Mouse (Mus musculus): ENCODE results near the gene Col8a2. TPM values are rescaled to one million over a fixed set of nuclear protein-coding genes. Genes with fewer than 3 reads are reported as not detected.

Col8a2 gene
- polyA plus RNA-seq, 1 experiment from 2014 or later: 2.0 TPM

- Histone ChIP-seq H3K4me3 (ENCODE audit: low read depth, low read length) (no peak overlapping the region), H3K9me3 (replicated peaks; ENCODE audit: control insufficient read depth, low read length) (no peaks in the 10 kb centered on the region), H3K27me3 (ENCODE audit: control insufficient read depth, insufficient read depth, low read length) (peaks cover 45% of the 10 kb centered on the region)
Observed at GRCm38 (mm10) chr4:126303877-126304276, 17.3 kb downstream of the Col8a2 start.

DNA sequence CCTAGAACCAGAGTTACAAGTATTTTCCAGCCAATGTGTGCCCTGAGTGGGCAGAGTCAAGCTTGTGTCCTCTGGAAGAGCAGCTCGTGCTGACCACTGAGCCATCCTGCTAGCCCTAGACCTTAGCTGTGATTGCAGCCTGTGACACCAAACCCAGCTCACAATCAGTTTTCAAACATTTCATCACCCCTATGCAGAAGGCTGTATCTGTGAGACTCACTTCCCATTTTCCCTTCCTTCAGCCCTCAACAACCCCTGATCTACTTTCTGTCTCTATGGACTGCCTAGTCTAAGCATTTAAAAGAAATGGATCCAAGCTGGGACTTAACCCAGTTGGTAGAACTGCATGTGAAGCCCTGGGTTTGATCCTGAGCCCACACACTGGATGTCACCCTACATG, 18.8 kb downstream of the Col8a2 start:
- peaks cover 32% of the 10 kb centered on the region for H3K27me3 ChIP-seq (ENCODE audit: control insufficient read depth, insufficient read depth, low read length)
- H3K4me2 ChIP-seq: no peak overlapping the region
- no peaks in the 10 kb centered on the region; the same call in 1 of the 2 replicates for H3K36me3 ChIP-seq (ENCODE audit: control insufficient read depth, insufficient read depth, low read length)
- no peak overlapping the region for H3K4me3 ChIP-seq (ENCODE audit: low read depth, low read length)
- peaks cover 14% of the 10 kb centered on the region for H3K4me1 ChIP-seq (ENCODE audit: control insufficient read depth, insufficient read depth, low read length)
- ATAC-seq (replicated peaks; ENCODE audit: insufficient number of reproducible peaks, low FRiP score, low TSS enrichment): no peak
- WGBS (ENCODE audit: insufficient replicate concordance): 87% methylated on average over 1 of the region's 1 CpGs
- no peaks in the 10 kb centered on the region for H3K9me3 ChIP-seq (replicated peaks; ENCODE audit: control insufficient read depth, low read length)
- no peak overlapping the region for H3K27ac ChIP-seq (ENCODE audit: low read depth, low read length)
- no peak overlapping the region for H3K9ac ChIP-seq (ENCODE audit: low read depth, low read length)

More at GRCm38 (mm10) chr4:126303877-126304276, 17.3 kb downstream of the Col8a2 start:
- 59% methylated on average over 4 of the region's 4 CpGs for WGBS (ENCODE audit: insufficient replicate concordance)
- ATAC-seq (replicated peaks; ENCODE audit: insufficient number of reproducible peaks, low FRiP score, low TSS enrichment): no peak
- Histone ChIP-seq H3K4me2 (no peak overlapping the region), H3K36me3 (ENCODE audit: control insufficient read depth, insufficient read depth, low read length) (no peaks in the 10 kb centered on the region; the same call in 1 of the 2 replicates), H3K4me1 (ENCODE audit: control insufficient read depth, insufficient read depth, low read length) (peaks cover 10% of the 10 kb centered on the region), H3K9ac (ENCODE audit: low read depth, low read length) (no peak overlapping the region), H3K27ac (ENCODE audit: low read depth, low read length) (no peak overlapping the region)

GRCm38 (mm10) chr4:126306058-126306457, 19.5 kb downstream of the Col8a2 start:
- no peak overlapping the region for H3K9ac ChIP-seq (ENCODE audit: low read depth, low read length)
- peaks cover 9% of the 10 kb centered on the region for H3K4me1 ChIP-seq (ENCODE audit: control insufficient read depth, insufficient read depth, low read length)
- peaks cover 26% of the 10 kb centered on the region for H3K27me3 ChIP-seq (ENCODE audit: control insufficient read depth, insufficient read depth, low read length)
- no peak overlapping the region for H3K27ac ChIP-seq (ENCODE audit: low read depth, low read length)
- WGBS (ENCODE audit: insufficient replicate concordance): 88% methylated on average over 6 of the region's 6 CpGs
- H3K36me3 ChIP-seq (ENCODE audit: control insufficient read depth, insufficient read depth, low read length): no peaks in the 10 kb centered on the region; the same call in 1 of the 2 replicates
- H3K4me3 ChIP-seq (ENCODE audit: low read depth, low read length): no peak overlapping the region
- ATAC-seq (replicated peaks; ENCODE audit: insufficient number of reproducible peaks, low FRiP score, low TSS enrichment): no peak
- no peak overlapping the region for H3K4me2 ChIP-seq
- no peaks in the 10 kb centered on the region for H3K9me3 ChIP-seq (replicated peaks; ENCODE audit: control insufficient read depth, low read length)

DNA sequence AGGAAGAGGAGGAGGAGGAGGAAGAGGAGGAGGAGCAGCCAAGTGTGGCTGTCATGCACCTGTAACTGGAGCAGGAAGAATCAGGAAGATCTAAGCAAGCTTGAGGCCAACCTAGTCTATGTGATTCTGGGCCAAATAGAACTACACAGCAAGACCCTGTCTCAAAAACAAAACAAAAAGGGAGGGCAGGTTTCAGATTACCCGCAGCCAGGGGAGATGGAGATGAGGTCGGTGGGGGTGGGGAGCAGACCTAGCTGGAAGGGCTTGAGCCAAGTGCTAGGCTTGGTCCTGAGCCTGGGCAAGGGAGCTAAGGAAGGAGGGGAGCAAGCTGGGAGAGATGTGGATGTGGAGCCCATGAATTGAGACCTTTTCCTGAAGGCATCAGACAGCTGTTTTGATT, 20.2 kb downstream of the Col8a2 start:
- 17% methylated on average over 2 of the region's 2 CpGs for WGBS (ENCODE audit: insufficient replicate concordance)
- no peaks in the 10 kb centered on the region for H3K9me3 ChIP-seq (replicated peaks; ENCODE audit: control insufficient read depth, low read length)
- no peak overlapping the region for H3K4me2 ChIP-seq
- H3K27me3 ChIP-seq (ENCODE audit: control insufficient read depth, insufficient read depth, low read length): peaks cover 21% of the 10 kb centered on the region
- H3K27ac ChIP-seq (ENCODE audit: low read depth, low read length): no peak overlapping the region
- no peaks in the 10 kb centered on the region; the same call in 1 of the 2 replicates for H3K36me3 ChIP-seq (ENCODE audit: control insufficient read depth, insufficient read depth, low read length)
- no peak for ATAC-seq (replicated peaks; ENCODE audit: insufficient number of reproducible peaks, low FRiP score, low TSS enrichment)
- no peak overlapping the region for H3K4me3 ChIP-seq (ENCODE audit: low read depth, low read length)
- peaks cover 5% of the 10 kb centered on the region for H3K4me1 ChIP-seq (ENCODE audit: control insufficient read depth, insufficient read depth, low read length)
- H3K9ac ChIP-seq (ENCODE audit: low read depth, low read length): no peak overlapping the region

DNA sequence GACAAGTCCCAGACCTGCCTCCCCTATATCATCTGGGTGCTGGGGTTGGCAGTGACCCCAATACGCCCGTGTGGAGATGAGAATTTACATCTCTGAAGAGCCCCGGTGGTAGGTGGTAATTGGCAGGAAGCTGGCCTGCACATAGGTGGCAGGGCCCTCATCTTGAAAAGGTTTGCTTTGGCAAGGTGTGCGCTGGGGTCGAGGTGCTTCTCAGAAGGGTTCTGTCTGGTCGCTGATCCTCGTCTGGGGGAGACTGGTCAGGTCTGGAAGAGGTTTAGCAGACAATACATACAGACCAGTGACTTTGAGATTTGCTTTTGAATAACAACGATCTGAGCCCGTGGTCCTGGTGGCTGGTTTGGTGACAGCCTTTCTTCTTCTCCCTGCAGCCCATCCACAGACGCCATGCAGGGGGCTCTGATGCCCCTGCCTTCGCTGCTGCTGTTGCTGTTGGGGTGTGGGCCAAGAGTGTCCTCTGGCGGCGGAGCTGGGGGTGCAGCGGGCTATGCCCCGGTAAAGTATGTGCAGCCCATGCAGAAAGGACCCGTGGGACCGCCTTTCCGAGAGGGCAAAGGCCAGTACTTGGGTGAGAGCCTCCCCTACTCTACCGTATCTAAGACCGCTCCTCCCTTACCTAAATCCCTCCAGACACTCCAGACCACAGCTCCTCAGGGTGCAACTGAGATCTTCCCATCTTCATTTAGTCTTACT, 22.8 kb downstream of the Col8a2 start:
- WGBS (ENCODE audit: insufficient replicate concordance): 16% methylated on average over 20 of the region's 20 CpGs
- H3K4me3 ChIP-seq (ENCODE audit: low read depth, low read length): peak overlapping the region; percentile 25
- H3K9ac ChIP-seq (ENCODE audit: low read depth, low read length): peak overlapping the region; percentile 46; the same call in 1 of the 2 replicates
- H3K27ac ChIP-seq (ENCODE audit: low read depth, low read length): no peak overlapping the region
- H3K36me3 ChIP-seq (ENCODE audit: control insufficient read depth, insufficient read depth, low read length): no peaks in the 10 kb centered on the region; the same call in 1 of the 2 replicates
- H3K4me1 ChIP-seq (ENCODE audit: control insufficient read depth, insufficient read depth, low read length): peaks cover 9% of the 10 kb centered on the region
- H3K27me3 ChIP-seq (ENCODE audit: control insufficient read depth, insufficient read depth, low read length): 0 out of 2 replicates have a peak, but pooled peaks cover 3% of the 10 kb centered on the region
- H3K9me3 ChIP-seq (replicated peaks; ENCODE audit: control insufficient read depth, low read length): no peaks in the 10 kb centered on the region
- ATAC-seq (replicated peaks; ENCODE audit: insufficient number of reproducible peaks, low FRiP score, low TSS enrichment): 0 out of 2 replicates have a peak, but pooled peaks have one; percentile 23
- H3K4me2 ChIP-seq: peak overlapping the region; percentile 60

GRCm38 (mm10) chr4:126309922-126310309, 23.3 kb downstream of the Col8a2 start:
- Histone ChIP-seq H3K4me3 (ENCODE audit: low read depth, low read length) (peak overlapping the region; percentile 25), H3K9me3 (replicated peaks; ENCODE audit: control insufficient read depth, low read length) (no peaks in the 10 kb centered on the region), H3K27me3 (ENCODE audit: control insufficient read depth, insufficient read depth, low read length) (0 out of 2 replicates have a peak, but pooled peaks cover 3% of the 10 kb centered on the region), H3K36me3 (ENCODE audit: control insufficient read depth, insufficient read depth, low read length) (no peaks in the 10 kb centered on the region; the same call in 1 of the 2 replicates), H3K27ac (ENCODE audit: low read depth, low read length) (no peak overlapping the region), H3K9ac (ENCODE audit: low read depth, low read length) (no peak overlapping the region), H3K4me2 (peak overlapping the region; percentile 60), H3K4me1 (ENCODE audit: control insufficient read depth, insufficient read depth, low read length) (peaks cover 9% of the 10 kb centered on the region)
- ATAC-seq (replicated peaks; ENCODE audit: insufficient number of reproducible peaks, low FRiP score, low TSS enrichment): peak; percentile 8; the same call in 1 of the 2 replicates
- under 1% methylated on average over 7 of the region's 7 CpGs for WGBS (ENCODE audit: insufficient replicate concordance)

DNA sequence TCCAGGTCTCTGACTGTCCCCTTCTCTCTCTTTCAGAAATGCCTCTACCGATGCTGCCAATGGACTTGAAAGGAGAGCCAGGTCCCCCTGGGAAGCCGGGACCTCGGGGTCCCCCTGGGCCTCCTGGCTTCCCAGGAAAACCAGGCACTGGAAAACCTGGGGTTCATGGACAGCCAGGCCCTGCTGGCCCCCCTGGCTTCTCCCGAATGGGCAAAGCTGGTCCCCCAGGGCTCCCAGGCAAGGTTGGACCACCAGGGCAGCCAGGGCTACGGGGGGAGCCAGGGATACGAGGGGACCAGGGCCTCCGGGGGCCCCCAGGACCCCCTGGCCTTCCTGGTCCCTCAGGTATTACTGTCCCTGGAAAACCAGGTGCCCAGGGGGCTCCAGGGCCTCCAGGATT, 23.8 kb downstream of the Col8a2 start:
- Histone ChIP-seq H3K4me2 (no peak overlapping the region), H3K27me3 (ENCODE audit: control insufficient read depth, insufficient read depth, low read length) (0 out of 2 replicates have a peak, but pooled peaks cover 3% of the 10 kb centered on the region), H3K4me3 (ENCODE audit: low read depth, low read length) (no peak overlapping the region), H3K36me3 (ENCODE audit: control insufficient read depth, insufficient read depth, low read length) (no peaks in the 10 kb centered on the region; the same call in 1 of the 2 replicates), H3K9me3 (replicated peaks; ENCODE audit: control insufficient read depth, low read length) (no peaks in the 10 kb centered on the region), H3K4me1 (ENCODE audit: control insufficient read depth, insufficient read depth, low read length) (peaks cover 9% of the 10 kb centered on the region), H3K27ac (ENCODE audit: low read depth, low read length) (no peak overlapping the region), H3K9ac (ENCODE audit: low read depth, low read length) (no peak overlapping the region)
- WGBS (ENCODE audit: insufficient replicate concordance): 74% methylated on average over 7 of the region's 7 CpGs
- no peak for ATAC-seq (replicated peaks; ENCODE audit: insufficient number of reproducible peaks, low FRiP score, low TSS enrichment)

- ATAC-seq (replicated peaks; ENCODE audit: insufficient number of reproducible peaks, low FRiP score, low TSS enrichment): no peak
- Histone ChIP-seq H3K9me3 (replicated peaks; ENCODE audit: control insufficient read depth, low read length) (no peaks in the 10 kb centered on the region), H3K4me3 (ENCODE audit: low read depth, low read length) (no peak overlapping the region), H3K9ac (ENCODE audit: low read depth, low read length) (no peak overlapping the region), H3K4me2 (no peak overlapping the region), H3K27me3 (ENCODE audit: control insufficient read depth, insufficient read depth, low read length) (0 out of 2 replicates have a peak, but pooled peaks cover 3% of the 10 kb centered on the region), H3K27ac (ENCODE audit: low read depth, low read length) (no peak overlapping the region), H3K36me3 (ENCODE audit: control insufficient read depth, insufficient read depth, low read length) (peaks cover 7% of the 10 kb centered on the region), H3K4me1 (ENCODE audit: control insufficient read depth, insufficient read depth, low read length) (peaks cover 9% of the 10 kb centered on the region)
- WGBS (ENCODE audit: insufficient replicate concordance): 86% methylated on average over 16 of the region's 16 CpGs
Observed at GRCm38 (mm10) chr4:126311566-126312200, 25.1 kb downstream of the Col8a2 start.

All from heart, embryonic 11.5 days (tissue).